Mouse (Mus musculus): ENCODE data around the gene Dntt. TPM values are rescaled to one million over a fixed set of nuclear protein-coding genes. Genes with fewer than 3 reads are reported as not detected.

Gene Dntt
- polyA plus RNA-seq, 1 experiment: 0.04 TPM

- no peak for TF ChIP-seq CTCF (IDR thresholded peaks at IDR 0.05; ENCODE audit: borderline replicate concordance, extremely low read depth, insufficient read depth, insufficient read length)
- no peak for TF ChIP-seq POLR2A (IDR thresholded peaks at IDR 0.05; ENCODE audit: borderline replicate concordance, extremely low read depth, insufficient read depth, insufficient read length, poor library complexity, severe bottlenecking)
- no peak for DNase-seq (ENCODE audit: low read depth)
Measured at GRCm38 (mm10) chr19:40994911-40995310, 34.2 kb upstream of the Dntt start.

GRCm38 (mm10) chr19:40995449-40996401, 33.4 kb upstream of the Dntt start:
- TF ChIP-seq CTCF (IDR thresholded peaks at IDR 0.05; ENCODE audit: borderline replicate concordance, extremely low read depth, insufficient read depth, insufficient read length): no peak
- TF ChIP-seq POLR2A (IDR thresholded peaks at IDR 0.05; ENCODE audit: borderline replicate concordance, extremely low read depth, insufficient read depth, insufficient read length, poor library complexity, severe bottlenecking): no peak
- peak; percentile 84 for DNase-seq (ENCODE audit: low read depth)

GRCm38 (mm10) chr19:40996722-40997121, 32.4 kb upstream of the Dntt start:
- no peak for DNase-seq (ENCODE audit: low read depth)
- TF ChIP-seq CTCF (IDR thresholded peaks at IDR 0.05; ENCODE audit: borderline replicate concordance, extremely low read depth, insufficient read depth, insufficient read length) (no peak), POLR2A (IDR thresholded peaks at IDR 0.05; ENCODE audit: borderline replicate concordance, extremely low read depth, insufficient read depth, insufficient read length, poor library complexity, severe bottlenecking) (no peak)

DNA sequence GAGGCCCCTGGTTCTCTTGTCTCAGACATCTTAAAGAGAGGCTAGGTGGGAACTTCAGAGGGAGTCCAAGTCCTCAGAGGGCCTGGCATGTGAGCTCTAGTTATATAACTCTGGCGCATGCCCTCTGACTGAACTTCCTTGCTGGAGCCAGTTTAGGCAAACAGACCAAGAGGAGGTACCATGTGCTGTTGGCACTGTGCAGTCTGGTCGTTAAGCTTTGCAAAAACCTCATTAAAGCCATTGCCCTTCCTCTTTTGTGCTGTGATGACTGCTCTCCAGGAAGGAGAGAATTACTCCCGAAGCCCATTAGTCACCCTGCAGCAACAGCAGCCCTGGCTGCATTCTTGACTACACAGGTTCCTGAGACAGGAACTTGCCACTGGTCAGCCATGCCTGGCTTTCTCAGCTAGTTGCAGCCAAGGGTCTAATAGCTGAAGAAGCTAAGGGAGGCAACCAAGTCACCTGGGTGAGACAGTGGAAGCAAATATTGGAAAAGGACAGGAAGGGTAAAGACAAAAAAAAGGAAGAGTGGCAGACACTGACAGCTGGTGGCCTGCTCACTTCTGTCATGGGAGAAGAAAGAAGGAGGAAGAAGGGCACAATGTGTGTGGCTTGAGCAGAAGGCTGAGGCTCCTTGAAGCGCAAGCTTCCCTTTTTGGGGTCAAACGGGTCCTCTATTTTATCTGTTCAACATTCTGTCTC, 30.5 kb upstream of the Dntt start:
- TF ChIP-seq POLR2A (IDR thresholded peaks at IDR 0.05; ENCODE audit: borderline replicate concordance, extremely low read depth, insufficient read depth, insufficient read length, poor library complexity, severe bottlenecking) (no peak), CTCF (IDR thresholded peaks at IDR 0.05; ENCODE audit: borderline replicate concordance, extremely low read depth, insufficient read depth, insufficient read length) (no peak)
- DNase-seq (ENCODE audit: low read depth): peak; percentile 8

DNA sequence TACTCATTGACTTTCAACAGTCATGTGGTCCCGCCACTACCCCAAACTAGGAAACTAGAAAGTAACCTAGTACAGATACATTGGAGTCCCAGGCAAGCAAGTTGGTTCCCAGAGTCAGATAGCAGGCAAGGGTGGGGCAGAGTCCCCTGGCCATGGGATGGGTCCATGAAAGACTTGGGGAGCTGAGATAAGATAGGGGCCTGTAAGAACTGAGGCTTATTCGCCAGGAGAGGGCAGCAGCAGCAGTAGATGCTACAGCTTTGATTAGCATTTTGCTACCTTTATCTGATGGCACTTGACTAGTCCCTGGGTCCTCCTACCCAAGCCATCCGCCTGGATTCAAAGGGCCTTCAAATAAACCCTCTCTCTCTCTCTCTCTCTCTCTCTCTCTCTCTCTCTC, 29.5 kb upstream of the Dntt start:
- no peak for TF ChIP-seq POLR2A (IDR thresholded peaks at IDR 0.05; ENCODE audit: borderline replicate concordance, extremely low read depth, insufficient read depth, insufficient read length, poor library complexity, severe bottlenecking)
- TF ChIP-seq CTCF (IDR thresholded peaks at IDR 0.05; ENCODE audit: borderline replicate concordance, extremely low read depth, insufficient read depth, insufficient read length): no peak
- DNase-seq (ENCODE audit: low read depth): no peak

GRCm38 (mm10) chr19:41003694-41004315, 25.3 kb upstream of the Dntt start:
- no peak for TF ChIP-seq POLR2A (IDR thresholded peaks at IDR 0.05; ENCODE audit: borderline replicate concordance, extremely low read depth, insufficient read depth, insufficient read length, poor library complexity, severe bottlenecking)
- TF ChIP-seq CTCF (IDR thresholded peaks at IDR 0.05; ENCODE audit: borderline replicate concordance, extremely low read depth, insufficient read depth, insufficient read length): no peak

DNA sequence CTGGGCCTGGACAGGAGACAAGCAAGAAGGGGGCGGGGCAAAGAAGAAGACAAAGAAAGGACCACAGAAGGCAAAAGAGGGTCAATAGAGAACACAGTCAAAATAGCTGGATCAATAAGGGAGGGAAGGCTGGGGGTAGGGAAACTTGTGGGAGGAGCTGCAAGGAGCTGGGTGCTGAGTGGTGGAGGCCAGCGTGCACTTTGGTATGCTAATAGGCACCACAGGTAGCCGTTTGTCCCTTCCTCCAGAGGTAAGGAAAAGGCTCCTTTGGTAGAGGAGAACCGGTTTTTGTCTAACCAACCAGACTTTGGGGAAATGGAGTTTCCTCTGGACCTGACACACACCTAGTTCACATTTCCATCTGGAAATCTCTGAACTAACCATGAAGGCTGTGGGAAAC, 22.5 kb upstream of the Dntt start:
- TF ChIP-seq POLR2A (IDR thresholded peaks at IDR 0.05; ENCODE audit: borderline replicate concordance, extremely low read depth, insufficient read depth, insufficient read length, poor library complexity, severe bottlenecking) (no peak), CTCF (IDR thresholded peaks at IDR 0.05; ENCODE audit: borderline replicate concordance, extremely low read depth, insufficient read depth, insufficient read length) (no peak)
- DNase-seq (ENCODE audit: low read depth): no peak

More at GRCm38 (mm10) chr19:41003694-41004315, 25.3 kb upstream of the Dntt start:
- no peak for DNase-seq (ENCODE audit: low read depth)

DNA sequence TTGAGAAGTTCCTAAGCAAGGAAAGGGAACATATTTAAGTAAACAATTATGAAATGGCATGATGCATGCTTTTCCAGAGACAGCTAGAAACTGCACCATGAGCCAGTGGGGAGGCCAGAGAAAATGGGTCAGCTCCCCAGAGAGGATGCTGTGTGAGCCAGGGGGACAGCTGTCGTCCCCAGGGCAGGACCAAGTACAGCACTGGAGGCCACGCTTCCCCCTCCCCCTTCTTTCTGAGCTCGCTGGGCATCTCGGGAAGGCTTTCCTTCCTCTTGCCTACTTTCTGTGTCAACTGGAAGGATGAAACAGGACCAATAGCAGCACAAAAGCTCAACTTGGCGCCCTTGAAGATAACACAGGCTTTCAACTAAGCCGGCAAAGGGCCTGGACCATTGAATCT, 21.7 kb upstream of the Dntt start:
- no peak for DNase-seq (ENCODE audit: low read depth)
- TF ChIP-seq POLR2A (IDR thresholded peaks at IDR 0.05; ENCODE audit: borderline replicate concordance, extremely low read depth, insufficient read depth, insufficient read length, poor library complexity, severe bottlenecking) (no peak), CTCF (IDR thresholded peaks at IDR 0.05; ENCODE audit: borderline replicate concordance, extremely low read depth, insufficient read depth, insufficient read length) (no peak)

DNA sequence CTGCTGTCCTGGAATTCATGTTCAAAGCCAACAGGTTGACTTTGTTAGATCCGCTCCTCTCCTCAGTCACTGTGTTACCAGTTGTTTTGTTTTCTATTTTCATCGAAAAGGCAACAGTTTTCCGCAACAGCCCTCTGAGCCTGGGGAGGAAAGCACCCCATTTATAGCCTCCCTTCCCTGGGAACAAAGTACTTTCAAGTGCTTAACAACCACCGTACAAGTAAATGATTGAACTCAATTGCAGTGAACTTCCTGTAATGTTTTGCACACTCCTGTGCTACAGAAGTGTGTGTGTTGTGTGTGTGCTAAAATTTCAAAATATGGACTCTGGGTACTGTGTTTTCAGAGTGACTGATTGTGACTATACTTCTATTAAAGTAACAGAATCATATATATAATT, 21.3 kb upstream of the Dntt start:
- TF ChIP-seq POLR2A (IDR thresholded peaks at IDR 0.05; ENCODE audit: borderline replicate concordance, extremely low read depth, insufficient read depth, insufficient read length, poor library complexity, severe bottlenecking) (no peak), CTCF (IDR thresholded peaks at IDR 0.05; ENCODE audit: borderline replicate concordance, extremely low read depth, insufficient read depth, insufficient read length) (no peak)

DNA sequence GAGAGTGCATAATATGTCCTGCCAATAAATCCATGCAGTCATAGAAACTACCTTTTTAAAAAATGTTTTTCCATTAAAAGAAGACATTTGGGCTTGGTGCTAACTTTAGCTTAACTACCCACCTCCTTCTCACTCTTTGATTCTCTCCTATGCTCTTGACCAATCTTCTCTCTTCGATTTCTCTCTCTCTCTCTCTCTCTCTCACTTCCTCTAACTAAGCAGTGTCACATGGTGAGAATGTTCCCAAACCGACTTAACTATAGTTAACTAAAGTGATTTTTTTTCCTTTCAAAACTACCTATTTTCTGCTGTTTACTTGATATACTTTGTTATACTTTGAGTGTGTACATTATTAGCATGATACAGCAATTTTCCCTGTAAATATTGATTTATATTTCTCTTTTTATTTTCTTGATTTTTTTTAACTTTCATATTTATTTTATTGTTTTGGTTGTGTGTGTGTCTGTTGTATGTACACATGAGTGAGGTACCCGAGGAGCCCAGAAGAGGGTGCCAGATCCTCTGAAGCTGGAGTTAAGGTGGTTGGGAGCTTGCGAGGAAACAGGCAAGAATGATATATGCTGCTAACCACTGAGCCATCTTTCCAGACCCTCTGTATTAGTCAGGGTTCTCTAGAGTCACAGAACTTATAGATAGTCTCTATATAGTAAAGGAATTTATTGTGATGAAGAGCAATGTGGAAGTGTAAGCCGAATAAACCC, 20.2 kb upstream of the Dntt start:
- DNase-seq (ENCODE audit: low read depth): no peak

More for the DNA sequence above, 21.3 kb upstream of the Dntt start:
- no peak for DNase-seq (ENCODE audit: low read depth)

More for the DNA sequence above, 20.2 kb upstream of the Dntt start:
- TF ChIP-seq CTCF (IDR thresholded peaks at IDR 0.05; ENCODE audit: borderline replicate concordance, extremely low read depth, insufficient read depth, insufficient read length): no peak
- TF ChIP-seq POLR2A (IDR thresholded peaks at IDR 0.05; ENCODE audit: borderline replicate concordance, extremely low read depth, insufficient read depth, insufficient read length, poor library complexity, severe bottlenecking): no peak

Data from brain, embryonic 14.5 days (tissue).